Mouse (Mus musculus): ENCODE measurements around the gene E2f8. TPM values are rescaled to one million over a fixed set of nuclear protein-coding genes. Genes with fewer than 3 reads are reported as not detected.

The E2f8 gene
- polyA plus RNA-seq, 1 experiment = 19.7 TPM

- TF ChIP-seq CEBPB (IDR thresholded peaks at IDR 0.05; ENCODE audit: insufficient read depth, poor library complexity, severe bottlenecking) (no peak), MYOG (IDR thresholded peaks at IDR 0.05; ENCODE audit: control insufficient read depth in 1 of 3, insufficient read depth in 1 of 3, insufficient read length in 2 of 3, low read depth in 2 of 3) (peak in 1 of 3 experiments; percentile 9)
- H3K27me3 ChIP-seq (ENCODE audit: control insufficient read depth, insufficient read depth, insufficient read length) = no peaks in the 10 kb centered on the region
- H3K79me2 ChIP-seq (ENCODE audit: control insufficient read depth, insufficient read depth) = no peaks in the 10 kb centered on the region
- no peaks in the 10 kb centered on the region for H3K36me3 ChIP-seq (ENCODE audit: control insufficient read depth, insufficient read depth)
- no peak overlapping the region for H3ac ChIP-seq (ENCODE audit: control insufficient read depth, insufficient read length)
- H3K4me2 ChIP-seq (ENCODE audit: low read depth) = peak overlapping the region; percentile 34
- H3K4me3 ChIP-seq = no peak overlapping the region
These were observed 40.9 kb downstream of the E2f8 start for GRCm38 (mm10) chr7:48840545-48840944.

- H3K79me2 ChIP-seq (ENCODE audit: control insufficient read depth, insufficient read depth) = no peaks in the 10 kb centered on the region
- no peak overlapping the region for H3ac ChIP-seq (ENCODE audit: control insufficient read depth, insufficient read length)
- TF ChIP-seq POLR2AphosphoS2 (IDR thresholded peaks at IDR 0.05; ENCODE audit: insufficient read length, low read depth) (no peak), E2F4 (IDR thresholded peaks at IDR 0.05; ENCODE audit: insufficient read depth) (no peak), POLR2A (IDR thresholded peaks at IDR 0.05; ENCODE audit: insufficient read length, low read depth) (no peak), MYOG (IDR thresholded peaks at IDR 0.05; ENCODE audit: control insufficient read depth in 1 of 3, insufficient read depth in 1 of 3, insufficient read length in 2 of 3, low read depth in 2 of 3) (no peak), USF1 (IDR thresholded peaks at IDR 0.05; ENCODE audit: low read depth) (no peak), CEBPB (IDR thresholded peaks at IDR 0.05; ENCODE audit: insufficient read depth, poor library complexity, severe bottlenecking) (no peak), MYOD1 (IDR thresholded peaks at IDR 0.05; ENCODE audit: control insufficient read depth in 1 of 3, insufficient read length in 2 of 3, low read depth in 2 of 3) (no peak), REST (IDR thresholded peaks at IDR 0.05; ENCODE audit: insufficient read depth, insufficient read length) (no peak), TCF12 (IDR thresholded peaks at IDR 0.05; ENCODE audit: insufficient read depth, poor library complexity, severe bottlenecking) (no peak), SRF (IDR thresholded peaks at IDR 0.05; ENCODE audit: control insufficient read depth, insufficient read length, low read depth) (no peak), TCF3 (IDR thresholded peaks at IDR 0.05; ENCODE audit: insufficient read length, low read depth) (no peak), MAX (IDR thresholded peaks at IDR 0.05; ENCODE audit: low read depth) (no peak)
- no peaks in the 10 kb centered on the region for H3K36me3 ChIP-seq (ENCODE audit: control insufficient read depth, insufficient read depth)
- peak overlapping the region; percentile 20 for H3K4me2 ChIP-seq (ENCODE audit: low read depth)
- H3K4me3 ChIP-seq = no peak overlapping the region
- H3K27me3 ChIP-seq (ENCODE audit: control insufficient read depth, insufficient read depth, insufficient read length) = no peaks in the 10 kb centered on the region
These were observed 43.0 kb downstream of the E2f8 start for GRCm38 (mm10) chr7:48838434-48838833.

- no peak for TF ChIP-seq USF1 (IDR thresholded peaks at IDR 0.05; ENCODE audit: low read depth)
- no peak for TF ChIP-seq MAX (IDR thresholded peaks at IDR 0.05; ENCODE audit: low read depth)
- no peak for TF ChIP-seq SRF (IDR thresholded peaks at IDR 0.05; ENCODE audit: control insufficient read depth, insufficient read length, low read depth)
- no peak for TF ChIP-seq TCF12 (IDR thresholded peaks at IDR 0.05; ENCODE audit: insufficient read depth, poor library complexity, severe bottlenecking)
- TF ChIP-seq POLR2A (IDR thresholded peaks at IDR 0.05; ENCODE audit: insufficient read length, low read depth) = no peak
- no peak for TF ChIP-seq REST (IDR thresholded peaks at IDR 0.05; ENCODE audit: insufficient read depth, insufficient read length)
- no peak for TF ChIP-seq CEBPB (IDR thresholded peaks at IDR 0.05; ENCODE audit: insufficient read depth, poor library complexity, severe bottlenecking)
- no peak for TF ChIP-seq E2F4 (IDR thresholded peaks at IDR 0.05; ENCODE audit: insufficient read depth)
- no peak for TF ChIP-seq MYOD1 (IDR thresholded peaks at IDR 0.05; ENCODE audit: control insufficient read depth in 1 of 3, insufficient read length in 2 of 3, low read depth in 2 of 3)
- Histone ChIP-seq H3K4me2 (ENCODE audit: low read depth) (peak overlapping the region; percentile 57), H3ac (ENCODE audit: control insufficient read depth, insufficient read length) (no peak overlapping the region), H3K79me2 (ENCODE audit: control insufficient read depth, insufficient read depth) (no peaks in the 10 kb centered on the region), H3K36me3 (ENCODE audit: control insufficient read depth, insufficient read depth) (no peaks in the 10 kb centered on the region), H3K27me3 (ENCODE audit: control insufficient read depth, insufficient read depth, insufficient read length) (no peaks in the 10 kb centered on the region), H3K4me3 (no peak overlapping the region)
These were observed 44.4 kb downstream of the E2f8 start for GRCm38 (mm10) chr7:48836949-48837348.

- Histone ChIP-seq H3ac (ENCODE audit: control insufficient read depth, insufficient read length) (no peak overlapping the region), H3K79me2 (ENCODE audit: control insufficient read depth, insufficient read depth) (no peaks in the 10 kb centered on the region), H3K36me3 (ENCODE audit: control insufficient read depth, insufficient read depth) (no peaks in the 10 kb centered on the region), H3K4me2 (ENCODE audit: low read depth) (peak overlapping the region; percentile 20), H3K4me3 (no peak overlapping the region), H3K27me3 (ENCODE audit: control insufficient read depth, insufficient read depth, insufficient read length) (no peaks in the 10 kb centered on the region)
- no peak for TF ChIP-seq USF1 (IDR thresholded peaks at IDR 0.05; ENCODE audit: low read depth)
- TF ChIP-seq TCF3 (IDR thresholded peaks at IDR 0.05; ENCODE audit: insufficient read length, low read depth) = no peak
- TF ChIP-seq TCF12 (IDR thresholded peaks at IDR 0.05; ENCODE audit: insufficient read depth, poor library complexity, severe bottlenecking) = no peak
- TF ChIP-seq CEBPB (IDR thresholded peaks at IDR 0.05; ENCODE audit: insufficient read depth, poor library complexity, severe bottlenecking) = no peak
- TF ChIP-seq MAX (IDR thresholded peaks at IDR 0.05; ENCODE audit: low read depth) = no peak
- TF ChIP-seq MYOG (IDR thresholded peaks at IDR 0.05; ENCODE audit: control insufficient read depth in 1 of 3, insufficient read depth in 1 of 3, insufficient read length in 2 of 3, low read depth in 2 of 3) = no peak
- TF ChIP-seq E2F4 (IDR thresholded peaks at IDR 0.05; ENCODE audit: insufficient read depth) = no peak
- no peak for TF ChIP-seq REST (IDR thresholded peaks at IDR 0.05; ENCODE audit: insufficient read depth, insufficient read length)
- TF ChIP-seq POLR2AphosphoS2 (IDR thresholded peaks at IDR 0.05; ENCODE audit: insufficient read length, low read depth) = no peak
- no peak for TF ChIP-seq POLR2A (IDR thresholded peaks at IDR 0.05; ENCODE audit: insufficient read length, low read depth)
These were observed 46.3 kb downstream of the E2f8 start for GRCm38 (mm10) chr7:48834989-48835626.

GRCm38 (mm10) chr7:48834371-48834970 lies 46.9 kb downstream of the E2f8 start:
- Histone ChIP-seq H3K4me3 (no peak overlapping the region), H3ac (ENCODE audit: control insufficient read depth, insufficient read length) (no peak overlapping the region), H3K36me3 (ENCODE audit: control insufficient read depth, insufficient read depth) (no peaks in the 10 kb centered on the region), H3K79me2 (ENCODE audit: control insufficient read depth, insufficient read depth) (no peaks in the 10 kb centered on the region), H3K4me2 (ENCODE audit: low read depth) (peak overlapping the region; percentile 20), H3K27me3 (ENCODE audit: control insufficient read depth, insufficient read depth, insufficient read length) (no peaks in the 10 kb centered on the region)
- TF ChIP-seq MYOD1 (IDR thresholded peaks at IDR 0.05; ENCODE audit: control insufficient read depth in 1 of 3, insufficient read length in 2 of 3, low read depth in 2 of 3) (peak; percentile 52 to 93 (median 92)), TCF3 (IDR thresholded peaks at IDR 0.05; ENCODE audit: insufficient read length, low read depth) (peak; percentile 46), MYOG (IDR thresholded peaks at IDR 0.05; ENCODE audit: control insufficient read depth in 1 of 3, insufficient read depth in 1 of 3, insufficient read length in 2 of 3, low read depth in 2 of 3) (peak; percentile 73 to 88 (median 77)), CEBPB (IDR thresholded peaks at IDR 0.05; ENCODE audit: insufficient read depth, poor library complexity, severe bottlenecking) (peak; percentile 24; the same call in 1 of the 2 replicates), SRF (IDR thresholded peaks at IDR 0.05; ENCODE audit: control insufficient read depth, insufficient read length, low read depth) (no peak)
